Mouse (Mus musculus) CH12F3 (cell line): ENCODE data around the gene Lifr.

Experiments
- in situ Hi-C: fragments of 300-500 bp; cut with MboI; formaldehyde crosslinking; loops from 2 replicates; pipeline ENCODE4 v1.14.3; 2020; ENCODE audit warnings: low sequenced_read_pairs

Lifr gene

DNA sequence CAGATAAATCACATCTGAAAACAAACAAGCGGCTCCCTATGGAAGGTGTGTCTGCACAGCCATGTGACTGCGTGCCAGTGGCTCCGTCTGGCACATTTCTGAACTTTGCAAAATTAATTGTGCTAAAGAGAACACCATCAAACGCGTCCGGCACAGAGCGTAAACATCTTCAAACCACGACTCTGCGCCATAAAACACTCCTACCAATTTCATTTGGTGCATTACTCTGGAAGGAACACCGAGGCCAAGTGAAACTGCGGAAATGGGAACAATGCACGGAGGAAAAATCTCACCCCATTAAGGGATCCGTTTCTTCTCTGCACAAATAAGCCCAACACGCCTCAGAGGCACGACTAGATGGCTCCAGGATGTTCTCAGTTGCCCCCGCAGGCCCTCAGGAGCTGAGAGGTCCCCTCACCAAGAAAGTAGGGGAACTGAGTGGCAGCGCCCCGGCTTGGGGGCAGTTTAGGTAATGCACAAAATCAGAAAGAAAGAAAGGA, 38.3 kb downstream of the Lifr start:
- in situ Hi-C loops, result no loop called here

DNA sequence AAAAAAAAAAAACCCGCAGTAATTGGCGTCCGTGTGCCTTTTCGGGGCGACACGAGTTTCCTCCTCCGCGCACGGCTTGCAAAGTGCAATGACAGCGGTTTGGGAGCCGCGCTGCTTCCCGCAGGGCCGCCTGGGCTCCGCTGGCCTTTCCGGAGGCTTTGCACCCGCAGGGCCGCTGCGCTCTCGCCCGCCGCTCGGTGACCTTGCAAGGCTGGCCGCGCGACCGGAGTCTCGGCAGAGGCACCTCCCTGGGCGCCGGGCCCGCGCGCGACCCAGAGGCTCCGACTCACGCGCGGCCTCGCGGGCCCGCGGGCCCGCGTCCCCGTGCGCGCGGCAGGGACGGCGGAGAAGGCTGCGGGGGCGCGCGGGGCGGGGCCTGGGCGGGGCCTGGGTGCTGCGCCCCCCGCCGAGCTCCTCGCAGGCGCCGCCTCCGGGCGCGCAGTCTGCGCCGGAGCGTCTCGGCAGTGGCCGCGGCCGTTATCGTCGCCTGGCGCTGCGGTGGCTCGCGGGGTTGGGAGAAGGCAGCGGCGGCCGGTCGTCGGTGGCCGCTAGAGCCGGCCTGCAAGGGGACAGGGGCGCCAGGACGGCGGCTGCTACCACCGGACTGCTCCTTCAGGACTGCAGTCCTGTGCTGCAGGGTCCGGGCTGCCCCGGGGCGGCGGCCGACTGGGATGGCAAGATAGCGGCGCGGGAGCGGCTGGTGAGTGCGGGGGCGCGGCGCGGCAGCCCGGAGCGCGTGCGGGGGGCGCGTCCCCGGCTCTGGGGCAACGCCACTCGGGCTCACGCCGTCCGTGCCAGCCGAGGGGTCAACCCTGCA, 38.9 kb downstream of the Lifr start:
- in situ Hi-C loops, result no loop called here

DNA sequence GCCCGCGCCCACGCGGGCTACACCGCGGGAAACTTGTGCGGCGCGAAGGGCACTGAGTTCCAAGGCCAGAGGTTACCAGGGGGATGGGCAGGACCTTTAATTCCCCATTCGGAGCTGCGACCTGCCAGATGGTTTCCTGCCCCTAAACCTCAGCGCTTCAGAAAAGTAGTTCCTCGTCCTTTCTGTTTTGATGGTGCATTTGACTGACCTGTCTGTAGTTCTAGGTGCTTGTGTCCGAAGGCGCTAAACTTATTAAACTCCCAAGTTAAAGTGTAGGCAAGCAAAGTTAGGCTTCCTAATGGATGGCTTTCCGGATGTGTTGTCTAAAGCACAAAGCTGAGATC, 39.5 kb downstream of the Lifr start:
- in situ Hi-C loops, result no loop called here

DNA sequence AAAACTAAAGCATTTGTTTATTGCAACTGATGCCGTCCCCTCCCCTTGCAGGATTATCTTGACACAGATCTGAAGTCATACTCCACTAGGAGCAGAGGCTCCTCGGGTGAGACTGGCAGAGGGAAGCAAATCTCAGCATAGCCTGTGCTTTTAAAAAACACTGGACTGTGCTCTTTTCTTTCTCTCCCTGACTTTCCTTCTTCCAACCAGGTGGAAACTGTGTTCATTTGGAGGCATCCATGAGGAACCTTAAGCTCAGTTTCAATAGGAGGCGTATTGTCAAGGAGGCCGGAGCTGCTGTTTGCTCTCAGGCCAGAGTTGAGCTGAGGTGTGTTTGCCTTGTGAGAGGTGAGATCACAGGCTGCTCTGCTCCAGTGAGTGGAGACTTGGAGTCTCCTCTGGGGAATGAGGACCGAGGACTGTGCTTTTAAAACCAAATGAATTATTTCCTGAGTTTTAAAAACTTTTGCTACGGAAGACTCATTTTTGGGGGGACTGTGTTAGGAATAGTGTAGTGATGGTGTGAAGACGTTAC, 40.3 kb downstream of the Lifr start:
- in situ Hi-C loops, result no loop called here

DNA sequence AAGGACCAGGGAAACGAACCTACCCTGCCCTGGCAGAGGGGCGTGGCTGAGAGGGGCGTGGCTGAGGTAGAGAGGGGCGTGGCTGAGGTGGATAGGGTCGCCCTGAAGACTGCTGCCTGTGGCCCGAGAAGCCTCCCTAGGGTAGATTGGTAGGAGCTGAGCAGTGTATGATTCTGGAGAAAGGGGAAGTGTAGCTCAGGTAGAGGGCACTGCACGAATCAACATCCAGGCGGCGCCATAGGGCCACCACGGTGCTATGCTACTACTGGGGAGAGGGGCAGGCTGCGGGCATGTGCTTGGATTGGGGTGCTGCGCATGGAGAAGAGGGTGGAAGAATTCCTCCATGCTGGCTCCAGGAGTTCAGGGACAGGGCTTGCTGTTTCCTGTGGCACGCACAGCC, 42.3 kb downstream of the Lifr start:
- in situ Hi-C loops, result no loop called here

DNA sequence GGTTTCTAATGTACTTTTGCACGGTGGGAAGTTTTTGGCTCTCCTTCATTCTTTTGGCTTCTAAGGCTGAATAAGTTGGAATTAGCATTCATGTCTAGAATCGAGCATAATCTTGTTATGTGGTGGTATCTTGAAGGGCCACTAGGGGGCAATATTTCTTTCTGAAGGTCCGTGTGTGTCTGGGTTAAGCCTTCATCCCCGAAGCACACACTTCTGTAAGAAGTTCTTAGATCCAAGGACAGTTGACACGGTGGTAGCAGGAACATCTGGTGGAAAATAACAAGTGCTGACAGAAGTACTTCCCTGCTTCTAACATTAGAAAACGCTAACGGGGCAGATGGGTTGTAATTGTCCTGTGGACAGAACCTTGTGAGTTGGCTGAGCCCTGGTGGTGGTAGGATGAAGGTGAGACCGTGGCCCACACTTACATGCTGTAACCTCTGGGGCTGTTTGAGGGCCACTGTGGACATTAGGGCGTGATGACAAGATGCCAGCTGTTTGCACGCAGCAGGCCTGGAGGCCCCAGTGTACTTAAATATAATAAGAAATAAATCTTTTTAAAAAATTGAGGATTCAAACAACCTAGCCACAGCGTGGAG, 44.1 kb downstream of the Lifr start:
- in situ Hi-C loops, result no loop called here

DNA sequence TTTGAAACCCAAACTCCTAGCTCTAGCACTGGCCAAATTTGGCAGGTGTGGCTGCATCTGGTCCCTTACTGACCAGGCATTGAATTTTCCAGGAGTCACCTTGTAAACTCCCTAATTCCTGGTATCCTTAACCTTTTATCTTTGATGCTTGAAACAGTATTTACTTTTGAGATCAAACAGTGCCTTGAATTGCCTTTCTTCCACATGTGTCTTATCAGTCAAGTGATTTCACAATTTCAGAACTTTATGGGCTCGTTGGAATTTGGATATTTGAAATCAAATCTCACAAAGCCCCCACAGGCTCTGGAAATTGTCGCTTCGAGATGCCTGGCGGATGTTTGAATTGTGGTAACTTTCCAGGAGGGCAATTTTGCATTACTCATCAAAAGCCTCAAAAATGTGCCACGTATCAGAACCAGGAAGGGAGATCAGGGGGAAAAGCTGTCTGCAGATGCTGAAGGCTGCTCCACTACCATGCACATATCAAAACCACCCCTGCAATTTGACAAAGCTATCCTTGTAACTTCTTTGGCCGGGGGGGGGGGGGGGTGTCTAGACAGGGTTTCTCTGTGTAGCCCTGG, 45.7 kb downstream of the Lifr start:
- in situ Hi-C loops, result no loop called here

DNA sequence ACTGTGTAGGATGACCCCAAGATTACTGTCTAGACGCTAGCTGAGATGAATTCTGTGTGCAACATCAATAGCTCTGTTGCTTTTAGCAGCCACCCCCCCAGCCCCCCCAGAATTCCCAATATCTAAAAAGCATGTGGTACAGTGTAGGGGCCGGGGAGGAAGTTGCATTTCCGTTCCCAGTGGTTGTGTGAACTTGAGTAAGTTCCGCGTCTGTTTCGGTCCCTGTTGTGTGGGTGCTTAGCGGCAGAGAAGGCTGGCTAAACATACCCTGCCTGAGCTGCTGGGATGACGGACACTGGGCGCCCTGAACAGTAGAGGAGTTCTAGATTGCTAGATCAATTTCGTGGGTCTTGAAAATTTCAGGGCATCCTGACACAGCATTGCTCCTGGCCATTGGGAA, 46.5 kb downstream of the Lifr start:
- in situ Hi-C loops, result no loop called here

DNA sequence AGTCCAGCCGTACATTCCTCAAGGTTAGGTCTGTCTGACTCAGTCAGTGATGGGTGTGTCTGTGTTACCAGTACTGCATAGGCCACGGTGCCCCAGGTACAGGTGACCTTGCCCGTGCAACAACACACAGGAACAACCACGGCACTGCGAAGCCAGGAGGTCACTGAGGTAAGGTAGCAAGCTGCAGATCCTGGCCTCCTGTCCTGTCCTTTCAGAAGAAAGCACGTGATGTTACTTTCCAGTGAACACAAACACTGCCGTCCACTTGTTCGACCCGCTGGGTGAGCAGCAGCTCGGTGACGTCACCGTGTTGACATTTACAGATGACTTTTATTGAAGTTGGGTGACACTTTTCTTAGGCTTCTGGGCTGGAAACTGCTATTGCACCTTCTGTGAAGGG, 47.2 kb downstream of the Lifr start:
- in situ Hi-C loops, result no loop called here

DNA sequence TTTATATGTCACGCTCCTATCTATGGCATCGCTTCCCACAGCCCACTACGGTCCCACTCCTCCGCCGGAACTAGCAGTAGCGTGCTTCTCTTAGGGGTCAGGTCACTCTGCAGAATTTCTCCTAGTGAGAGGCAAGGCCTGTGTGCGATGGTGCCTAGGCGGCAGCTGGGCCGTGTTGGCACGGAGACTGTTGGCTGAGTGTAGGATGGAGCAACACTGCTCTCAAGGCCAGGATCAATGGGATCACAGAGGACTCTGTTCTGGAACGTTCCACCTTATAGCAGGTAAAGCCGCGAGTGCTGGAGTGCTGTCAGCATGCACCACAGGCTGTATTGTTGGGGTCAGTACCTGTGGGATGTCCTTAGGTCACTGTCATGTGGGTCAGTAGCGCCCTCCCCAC, 48.1 kb downstream of the Lifr start:
- in situ Hi-C loops, result no loop called here

DNA sequence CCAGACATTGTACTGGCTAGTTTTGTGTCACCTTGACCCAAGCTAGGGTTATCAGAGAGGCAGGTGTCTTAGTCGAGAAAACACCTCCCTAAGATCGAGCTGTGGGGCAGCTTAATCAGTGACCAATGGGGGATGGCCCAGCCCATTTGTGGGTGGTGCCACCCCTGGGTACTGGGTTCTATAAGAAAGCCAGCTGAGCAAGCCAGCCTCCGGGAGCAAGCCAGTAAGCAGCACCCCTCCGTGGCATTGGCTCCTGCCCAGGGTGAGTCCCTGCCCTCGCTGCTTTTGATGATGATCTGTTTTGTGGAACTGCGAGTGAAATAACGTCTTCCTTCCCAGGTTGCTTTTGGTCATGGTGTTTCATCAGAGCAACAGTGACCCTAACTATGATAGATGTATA, 49.9 kb downstream of the Lifr start:
- in situ Hi-C loops, result no loop called here

DNA sequence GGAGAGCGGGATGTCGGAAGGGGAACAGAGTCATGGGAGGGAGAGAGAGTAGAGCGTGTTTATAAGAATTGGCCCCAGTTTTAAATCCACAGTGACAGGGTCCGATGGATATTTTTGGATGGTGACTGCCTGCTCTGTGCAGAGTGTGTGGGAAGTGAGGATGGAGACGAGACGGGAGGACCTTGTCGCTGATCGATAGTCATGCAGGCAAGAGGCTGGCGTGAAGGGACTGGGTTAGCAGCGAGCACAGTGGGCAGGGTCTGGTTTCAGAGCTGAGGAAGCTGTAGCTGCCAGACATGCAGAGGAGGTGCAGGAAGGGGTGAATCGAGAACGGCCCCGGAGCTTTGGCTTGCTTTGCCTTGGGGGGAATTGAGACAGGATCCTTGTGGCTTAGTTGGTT, 50.8 kb downstream of the Lifr start:
- in situ Hi-C loops, result no loop called here

DNA sequence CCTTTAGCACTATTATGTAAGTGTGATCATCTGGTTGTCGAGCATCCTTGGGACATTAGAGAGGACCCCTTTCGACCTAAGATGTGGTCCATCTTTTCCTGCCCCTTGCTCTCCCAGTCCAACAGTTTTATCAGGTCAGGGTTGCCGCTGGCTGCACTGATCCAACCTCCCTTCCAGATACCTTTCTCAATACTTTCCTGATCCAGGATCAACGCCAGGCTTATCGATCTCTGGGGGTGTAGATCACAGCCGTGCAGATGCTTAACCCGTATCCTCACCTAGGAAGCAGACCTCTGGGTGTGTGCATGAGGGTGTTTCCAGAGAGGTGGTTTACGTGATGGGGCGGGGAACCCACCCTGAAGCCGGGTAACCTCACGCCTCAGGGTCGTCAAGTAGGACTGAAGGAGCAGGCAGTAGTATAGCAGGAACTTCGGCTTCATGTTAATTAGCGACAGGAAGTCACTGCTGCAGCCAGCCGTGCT, 53.3 kb downstream of the Lifr start:
- in situ Hi-C loops, result no loop called here

DNA sequence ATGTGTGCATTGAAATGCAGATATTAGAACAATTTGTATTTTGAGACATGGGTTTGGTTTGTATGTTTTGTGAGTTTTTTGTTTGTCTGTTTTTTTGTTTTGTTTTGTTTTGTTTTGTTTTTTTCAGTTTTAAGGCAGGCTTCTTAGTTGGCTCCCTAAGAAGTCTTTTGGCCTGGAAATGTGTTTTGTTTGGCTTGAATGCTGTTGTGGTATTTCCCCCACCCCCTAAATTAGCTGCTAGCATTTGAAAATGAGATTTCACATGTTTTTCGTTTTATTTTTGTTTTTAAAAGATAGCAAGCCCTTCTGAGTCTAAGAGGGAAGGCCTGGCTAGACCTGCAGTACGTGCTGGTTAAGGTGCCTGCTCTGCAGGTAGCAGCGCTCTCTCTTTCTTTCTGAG, 54.1 kb downstream of the Lifr start:
- in situ Hi-C loops, result no loop called here

DNA sequence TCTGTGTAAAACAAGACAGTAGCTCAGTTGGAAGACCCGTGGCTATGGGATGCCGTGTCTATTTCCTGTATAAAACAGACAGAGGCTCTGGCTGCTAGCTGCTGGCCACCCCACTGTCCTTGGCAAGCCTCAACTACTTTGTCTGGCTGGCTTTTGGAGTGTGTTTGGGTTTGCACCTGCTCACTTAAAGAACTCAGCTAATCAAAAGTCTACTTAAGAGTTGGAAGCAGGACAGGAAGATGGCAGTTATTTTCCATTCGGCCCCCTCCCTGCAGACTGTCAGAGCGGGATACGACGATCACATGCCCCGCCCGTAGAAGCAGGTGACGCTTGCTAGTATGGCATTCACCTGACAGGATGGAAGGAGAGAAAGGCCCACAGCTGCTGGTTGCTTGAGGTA, 54.5 kb downstream of the Lifr start:
- in situ Hi-C loops, result no loop called here

DNA sequence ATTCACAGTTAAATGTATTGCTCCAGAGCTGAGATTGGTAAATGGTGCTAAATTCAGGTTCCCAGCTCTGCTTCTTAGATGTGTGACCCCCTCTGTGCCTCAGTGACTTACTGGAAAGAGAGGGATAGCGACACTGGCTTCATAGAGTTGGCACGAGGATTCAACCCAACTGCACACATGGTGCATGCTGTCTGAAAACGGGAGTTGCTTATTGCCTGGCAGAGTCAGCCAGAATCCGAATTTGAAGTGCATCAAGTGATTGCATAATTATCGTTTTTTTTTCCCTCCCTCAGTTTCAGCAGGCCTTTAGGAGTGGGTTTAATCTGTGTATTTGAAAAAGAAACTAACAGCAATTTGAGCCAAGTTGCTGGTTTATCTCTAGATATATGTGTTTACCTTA, 55.1 kb downstream of the Lifr start:
- in situ Hi-C loops, result no loop called here

DNA sequence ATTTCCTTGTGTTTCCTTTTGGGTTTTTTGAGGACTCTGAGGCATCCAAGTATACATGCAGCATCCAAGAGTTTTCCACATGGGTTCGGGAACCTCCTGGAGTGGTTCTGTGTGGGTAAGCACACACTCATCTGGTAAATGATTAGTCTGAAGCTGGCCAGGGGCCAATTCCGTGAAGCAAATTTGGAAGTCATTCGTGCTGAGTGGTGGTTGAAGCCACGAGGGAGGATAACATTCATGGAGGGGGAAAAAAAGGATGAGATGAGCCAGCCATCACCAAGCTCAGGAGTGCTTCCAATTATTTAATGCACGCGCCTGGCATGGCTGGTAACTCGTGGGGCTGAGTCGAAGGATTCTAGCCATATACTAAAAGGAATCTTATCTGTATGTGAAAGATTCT, 56.1 kb downstream of the Lifr start:
- in situ Hi-C loops, result no loop called here

DNA sequence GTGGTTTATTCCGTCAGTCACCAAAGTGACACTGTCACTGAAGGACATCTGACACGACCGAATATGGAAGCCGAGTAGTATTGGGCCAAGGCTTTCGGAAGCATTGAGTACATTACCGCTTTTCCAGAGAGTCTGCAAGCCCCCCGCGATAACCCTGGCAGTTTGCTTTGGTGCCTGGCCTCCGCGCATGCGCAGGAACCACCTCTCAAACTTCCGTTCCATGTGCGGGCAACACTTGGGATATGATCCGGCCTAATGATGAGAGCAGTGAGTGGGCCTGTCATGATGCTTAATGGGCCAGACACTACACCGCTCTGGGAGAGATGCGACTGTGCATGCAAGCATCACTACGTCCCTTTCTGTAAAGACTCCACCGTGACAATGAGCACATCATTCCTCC, 59.4 kb downstream of the Lifr start:
- in situ Hi-C loops, result no loop called here

DNA sequence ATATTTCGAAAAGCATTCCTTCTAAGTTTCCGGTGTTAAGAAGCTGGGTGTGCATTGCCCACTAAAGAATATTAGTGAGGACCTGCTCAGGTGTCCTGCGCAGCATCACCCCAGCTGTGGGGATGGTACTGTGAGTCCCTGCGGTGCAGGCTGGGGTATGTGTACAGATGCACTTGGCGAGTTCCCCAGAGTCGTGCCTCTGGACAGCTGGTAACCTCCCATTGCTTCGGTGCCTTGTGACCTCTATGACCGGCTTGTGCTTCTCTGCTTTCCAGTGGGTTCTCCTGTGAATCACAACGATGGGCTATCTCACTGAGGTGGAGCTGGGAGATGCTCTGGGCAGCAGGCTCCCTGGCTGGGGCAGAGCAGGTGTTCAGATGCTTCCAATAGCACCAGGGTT, 60.2 kb downstream of the Lifr start:
- in situ Hi-C loops, result no loop called here

DNA sequence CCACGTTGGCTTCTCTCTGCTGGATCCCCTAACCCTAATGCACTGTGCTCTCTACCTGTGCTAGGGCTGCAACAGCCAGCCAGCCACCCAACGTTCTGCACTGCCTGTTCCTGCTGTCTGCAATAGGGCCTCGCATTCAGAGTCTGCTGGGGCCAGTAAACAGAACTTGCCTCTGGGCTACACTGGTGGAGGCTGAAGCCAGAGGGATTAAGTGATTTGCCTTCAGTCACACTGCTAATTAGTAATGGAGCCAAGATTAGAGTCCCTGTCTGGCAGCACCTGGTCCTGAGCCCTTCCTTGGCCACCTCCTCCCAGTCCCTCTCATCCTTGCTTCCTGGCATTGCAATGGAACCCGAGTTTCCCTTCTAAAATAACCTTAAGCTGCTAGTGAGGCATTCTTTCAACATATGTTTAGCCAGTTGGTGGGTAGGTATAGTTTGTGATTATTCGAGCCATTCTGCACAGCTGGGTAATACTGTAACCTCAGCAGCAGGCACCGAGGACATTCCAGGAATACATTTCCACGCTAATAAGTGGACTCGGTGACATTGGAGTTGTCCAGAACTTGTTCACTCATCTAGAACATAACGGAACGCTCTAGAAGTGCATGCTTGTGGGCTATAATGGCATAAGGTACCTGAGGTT, 61.8 kb downstream of the Lifr start:
- in situ Hi-C loops, result no loop called here

DNA sequence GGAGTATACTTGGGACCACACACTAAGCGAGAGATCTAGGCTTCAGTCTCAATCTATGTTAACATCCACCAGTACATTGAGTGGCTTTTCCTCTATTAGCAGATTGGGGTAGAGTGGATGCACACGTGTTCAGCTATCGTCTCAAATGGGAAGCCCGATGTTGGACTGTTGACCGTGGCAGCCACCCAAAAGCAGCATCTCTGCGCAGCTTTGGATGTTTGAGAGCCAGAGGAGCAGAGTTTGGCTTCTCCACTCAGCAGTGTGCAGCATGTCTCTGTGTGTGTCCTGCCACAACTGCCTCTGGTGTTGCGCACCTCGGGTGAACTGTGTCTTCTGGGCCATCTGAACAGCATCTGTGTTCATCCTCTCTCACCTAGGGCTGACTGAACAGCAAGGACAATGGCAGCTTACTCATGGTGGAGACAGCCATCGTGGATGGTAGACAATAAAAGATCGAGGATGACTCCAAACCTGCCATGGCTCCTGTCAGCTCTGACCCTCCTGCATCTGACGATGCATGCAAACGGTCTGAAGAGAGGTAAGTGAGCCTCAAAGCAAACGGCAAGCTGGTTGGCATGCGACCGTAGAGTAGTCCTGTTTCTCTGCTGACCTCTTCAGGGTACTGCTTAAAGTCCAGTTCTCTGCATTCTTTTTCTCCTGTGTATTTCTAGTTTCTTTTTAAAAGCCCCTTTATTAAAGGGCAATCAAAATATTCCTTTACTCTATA, 63.8 kb downstream of the Lifr start:
- in situ Hi-C loops, result no loop called here
